Mouse (Mus musculus) embryonic stem cell, embryonic (primary cell): ENCODE measurements around the gene Tmem184a.

Source experiments
- CTCF ChIA-PET, 4 experiments: fragments of 300-600 bp in 2 of 4; fragments of 350-600 bp in 2 of 4; sonication (Branson Sonifier 250); formaldehyde crosslinking; loops; one replicate each; lab custom pipeline; 2022; ENCODE audit warnings: inconsistent platforms in 2 of 4; lab: Charles Lee
- POLR2A ChIA-PET, 4 experiments: fragments of 300-600 bp in 2 of 4; fragments of 350-600 bp in 2 of 4; sonication (Branson Sonifier 250); formaldehyde crosslinking; loops; one replicate each; lab custom pipeline; 2022; ENCODE audit warnings: antibody characterized with exemption in 4 of 4, inconsistent platforms in 1 of 4; lab: Charles Lee

Gene Tmem184a

DNA sequence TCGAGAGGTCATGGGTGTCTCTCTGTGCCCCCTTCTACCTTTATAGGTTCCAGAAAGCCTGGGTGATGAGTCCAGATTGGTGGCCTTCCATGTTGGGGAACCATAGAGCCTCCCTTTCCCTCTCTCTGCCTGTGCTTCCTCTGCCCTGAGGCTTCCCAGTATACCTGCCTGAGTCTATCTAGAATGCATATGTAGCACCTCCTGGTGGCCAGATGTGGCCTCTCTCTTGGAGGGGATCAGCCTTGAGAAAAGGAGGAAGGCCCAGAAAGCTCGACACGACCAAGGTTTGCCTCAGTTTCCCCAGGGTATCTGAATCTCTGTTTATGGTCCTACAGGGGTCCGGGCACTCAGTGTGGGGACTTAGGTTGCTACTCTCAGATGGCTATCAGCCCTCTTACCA is 916 bp downstream of the Tmem184a start:
- POLR2A ChIA-PET = interaction anchor here in 3 of 4 experiments (0.5 to 1.5 kb wide), 6 partner anchors 9 to 689 kb away, joined by 3 to 4 read pairs (median 3); no protein-coding TSS in a partner anchor
- CTCF ChIA-PET = interaction anchor here (0.5 to 2.1 kb wide), 32 partner anchors 9 to 348 kb away, joined by 3 to 11 read pairs (median 3); partner anchors contain the start of gene Ints1 (in 1 of the 4)

DNA sequence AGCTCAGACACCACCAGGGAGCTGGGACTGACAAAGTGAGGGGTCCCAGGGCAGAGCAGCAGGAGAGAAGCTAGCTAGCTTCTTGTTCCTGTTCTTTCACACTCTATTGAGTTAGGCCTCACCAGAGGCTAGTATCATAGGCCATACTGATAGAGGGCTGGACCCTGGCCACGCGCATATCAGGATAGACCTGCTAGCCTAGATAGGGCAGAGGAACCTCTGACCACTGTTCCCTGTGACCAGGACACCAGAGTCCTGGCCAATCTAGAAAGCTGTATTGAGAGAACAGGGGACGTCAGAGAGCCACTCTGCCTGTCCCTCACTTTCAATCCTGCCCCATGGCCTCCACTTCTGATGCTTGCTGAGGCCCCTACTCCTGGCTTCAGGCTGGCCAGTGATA is 1.7 kb downstream of the Tmem184a start:
- POLR2A ChIA-PET = interaction anchor here in 3 of 4 experiments (0.8 to 1.0 kb wide), 3 partner anchors 9 to 100 kb away, joined by 3 to 4 read pairs (median 4); no protein-coding TSS in a partner anchor
- CTCF ChIA-PET = interaction anchor here (0.6 to 2.1 kb wide), 29 partner anchors 8 to 732 kb away, joined by 3 to 10 read pairs (median 3); partner anchors contain the start of genes Gm26938 (in 2 of the 4) and Psmg3 (in 2 of the 4)

- CTCF ChIA-PET = interaction anchor here (0.6 to 2.1 kb wide), 17 partner anchors 8 to 732 kb away, joined by 3 to 11 read pairs (median 4); partner anchors contain the start of genes Gm26938 (in 2 of the 4) and Psmg3 (in 2 of the 4)
- POLR2A ChIA-PET = interaction anchor here in 2 of 4 experiments (0.8 to 1.0 kb wide), 2 partner anchors 8 to 100 kb away, joined by 3 to 4 read pairs; no protein-coding TSS in a partner anchor
These were observed 2.4 kb downstream of the Tmem184a start for GRCm38 (mm10) chr5:139817292-139817691.

DNA sequence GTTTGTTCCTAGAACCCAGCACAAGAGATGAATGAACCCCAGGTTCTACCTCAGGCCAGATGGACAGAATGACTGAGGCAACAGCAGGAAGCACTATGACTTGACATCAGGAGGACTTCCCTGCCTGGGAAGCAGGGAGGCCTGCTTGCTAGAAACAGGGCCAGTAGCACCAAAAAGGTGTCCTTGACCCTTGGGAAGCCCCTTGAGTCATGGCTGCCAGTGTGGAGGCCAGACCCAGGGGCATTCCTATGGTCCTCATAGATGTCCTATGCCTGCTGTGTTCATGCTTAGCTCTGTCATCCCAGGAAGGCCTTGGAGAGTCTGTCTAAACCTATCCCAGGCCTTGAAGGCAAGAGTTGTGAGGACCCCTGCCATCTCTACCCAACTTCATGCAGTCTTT is 3.3 kb downstream of the Tmem184a start:
- POLR2A ChIA-PET = no interaction called here
- CTCF ChIA-PET = interaction anchor here in 1 of 4 experiments (0.6 kb wide), 1 partner anchor 324 kb away, joined by 3 read pairs; no protein-coding TSS in a partner anchor

- POLR2A ChIA-PET = no interaction called here
- CTCF ChIA-PET = interaction anchor here in 1 of 4 experiments (0.6 kb wide), 2 partner anchors 325 to 499 kb away, joined by 3 to 5 read pairs; no protein-coding TSS in a partner anchor
These were observed 3.8 kb downstream of the Tmem184a start for GRCm38 (mm10) chr5:139815964-139816363.

DNA sequence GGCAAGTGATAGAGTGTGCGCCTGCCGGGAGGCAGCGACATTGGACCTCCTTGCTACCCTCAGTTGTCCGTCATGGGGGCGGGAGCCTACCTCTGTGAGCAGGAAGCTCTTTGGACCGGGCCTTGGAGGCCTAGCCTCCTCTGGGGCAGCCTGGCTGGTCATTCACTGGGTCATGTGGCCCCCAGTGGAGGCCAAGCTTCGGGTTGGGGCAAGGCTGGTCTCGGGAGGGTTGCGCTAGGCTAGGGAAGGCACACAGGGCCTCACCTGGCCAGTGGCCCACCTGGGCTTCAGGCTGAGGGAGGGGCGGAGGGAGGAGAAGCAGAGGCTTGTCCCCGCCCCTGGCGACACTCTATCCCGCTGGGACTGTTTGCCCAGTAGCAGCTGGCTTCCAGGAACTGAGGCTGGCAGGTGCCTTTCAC is 5.7 kb downstream of the Tmem184a start:
- ChIA-PET CTCF (interaction anchor here (0.6 to 2.6 kb wide), 6 partner anchors 10 to 575 kb away, joined by 3 to 10 read pairs (median 4); partner anchors contain the start of gene Snx8 (in 1 of the 4)), POLR2A (interaction anchor here in 2 of 4 experiments (0.6 to 1.9 kb wide), 5 partner anchors 10 to 24 kb away, joined by 3 to 9 read pairs (median 5); no protein-coding TSS in a partner anchor)

- CTCF ChIA-PET = interaction anchor here in 3 of 4 experiments (0.7 to 2.6 kb wide), 5 partner anchors 9 to 576 kb away, joined by 3 to 10 read pairs (median 4); partner anchors contain the start of genes Mrm2 (in 1 of the 3) and Snx8 (in 1 of the 3)
- POLR2A ChIA-PET = interaction anchor here in 3 of 4 experiments (0.5 to 1.9 kb wide), 6 partner anchors 8 to 1553 kb away, joined by 3 to 9 read pairs (median 5); no protein-coding TSS in a partner anchor
These were observed 6.6 kb downstream of the Tmem184a start for GRCm38 (mm10) chr5:139813126-139813490.

- CTCF ChIA-PET = interaction anchor here in 3 of 4 experiments (0.6 to 2.6 kb wide), 5 partner anchors 9 to 519 kb away, joined by 3 to 10 read pairs (median 4); partner anchors contain the start of gene Mrm2 (in 1 of the 3)
- POLR2A ChIA-PET = interaction anchor here in 3 of 4 experiments (0.6 to 1.9 kb wide), 5 partner anchors 9 to 19 kb away, joined by 3 to 9 read pairs (median 5); no protein-coding TSS in a partner anchor
These were observed 7.2 kb downstream of the Tmem184a start for GRCm38 (mm10) chr5:139812398-139813125.

DNA sequence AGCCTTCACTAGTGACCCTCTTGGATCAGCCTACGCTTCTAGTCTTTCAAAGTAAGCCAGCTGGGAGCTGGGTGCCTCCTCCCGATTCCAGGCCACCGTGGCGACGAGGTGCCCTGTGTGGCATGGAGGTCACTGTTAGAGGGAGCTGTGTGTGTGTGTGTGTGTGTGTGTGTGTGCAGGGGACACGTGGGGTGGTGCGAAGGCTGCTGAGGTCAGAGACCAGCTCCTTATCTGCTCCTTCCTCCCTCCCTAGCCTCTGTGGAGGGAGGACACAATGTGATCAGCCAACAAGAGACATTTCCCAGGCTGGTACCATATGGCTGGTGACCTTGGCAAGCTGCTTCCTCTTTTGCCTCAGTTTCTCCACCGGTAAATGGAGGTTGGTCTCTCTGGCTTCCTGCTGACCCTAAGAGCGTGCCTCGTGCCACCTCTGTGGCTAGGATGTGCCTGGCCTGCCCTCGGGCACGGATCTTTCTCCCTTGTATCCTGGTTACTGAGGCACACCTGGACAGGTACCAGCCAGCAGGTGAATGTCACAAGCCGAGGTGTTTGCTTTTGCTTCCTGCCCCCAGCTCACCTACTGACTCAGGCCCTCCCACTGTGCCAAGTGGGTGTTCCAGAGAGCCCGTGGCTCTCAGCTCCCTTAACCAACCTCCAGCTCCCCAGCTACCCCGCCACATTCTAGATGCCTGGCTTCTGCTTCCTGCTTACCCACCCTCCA is 7.9 kb downstream of the Tmem184a start:
- ChIA-PET POLR2A (interaction anchor here in 1 of 4 experiments (1.2 to 1.8 kb wide), 2 partner anchors 10 to 24 kb away, joined by 3 to 7 read pairs; no protein-coding TSS in a partner anchor), CTCF (interaction anchor here in 2 of 4 experiments (0.6 to 2.6 kb wide), 3 partner anchors 8 to 470 kb away, joined by 4 to 10 read pairs (median 6); no protein-coding TSS in a partner anchor)

GRCm38 (mm10) chr5:139809397-139809796 is 10.3 kb downstream of the Tmem184a start:
- ChIA-PET CTCF (interaction anchor here (0.5 to 2.1 kb wide), 22 partner anchors 8 to 1610 kb away, joined by 3 to 11 read pairs (median 4); partner anchors contain the start of genes Gm26938 (in 1 of the 4), Ints1 (in 1 of the 4) and Tmem184a (in 1 of the 4)), POLR2A (interaction anchor here (0.6 to 1.3 kb wide), 14 partner anchors 8 to 196 kb away, joined by 3 to 10 read pairs (median 3); partner anchors contain the start of genes Gm26938 (in 1 of the 4), Ints1 (in 1 of the 4) and Psmg3 (in 1 of the 4))

DNA sequence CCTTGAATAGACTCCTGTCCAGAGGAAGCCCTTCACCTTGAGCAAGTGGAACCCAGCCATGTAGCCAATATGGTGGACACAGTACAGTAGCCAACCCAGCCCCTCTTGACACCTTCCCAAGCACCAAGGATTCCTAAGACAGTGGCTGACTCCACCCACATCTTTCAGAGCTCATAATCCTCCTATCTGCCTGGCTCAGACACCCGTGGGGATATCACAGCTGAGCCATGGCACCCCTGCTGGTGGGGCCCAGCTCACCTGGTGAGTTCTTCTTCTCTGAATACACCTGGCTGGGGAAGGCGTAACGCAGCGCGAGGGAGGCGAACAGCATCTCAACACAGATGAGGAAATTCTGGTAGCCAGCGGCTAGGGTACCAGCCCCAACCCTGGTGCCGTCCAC is 13.8 kb downstream of the Tmem184a start:
- CTCF ChIA-PET = interaction anchor here (0.6 to 2.5 kb wide), 5 partner anchors 12 to 126 kb away, joined by 3 to 10 read pairs (median 3); no protein-coding TSS in a partner anchor
- POLR2A ChIA-PET = interaction anchor here in 2 of 4 experiments (0.6 to 1.3 kb wide), 6 partner anchors 9 to 128 kb away, joined by 3 to 4 read pairs (median 3); partner anchors contain the start of gene Mafk (in 1 of the 2)

DNA sequence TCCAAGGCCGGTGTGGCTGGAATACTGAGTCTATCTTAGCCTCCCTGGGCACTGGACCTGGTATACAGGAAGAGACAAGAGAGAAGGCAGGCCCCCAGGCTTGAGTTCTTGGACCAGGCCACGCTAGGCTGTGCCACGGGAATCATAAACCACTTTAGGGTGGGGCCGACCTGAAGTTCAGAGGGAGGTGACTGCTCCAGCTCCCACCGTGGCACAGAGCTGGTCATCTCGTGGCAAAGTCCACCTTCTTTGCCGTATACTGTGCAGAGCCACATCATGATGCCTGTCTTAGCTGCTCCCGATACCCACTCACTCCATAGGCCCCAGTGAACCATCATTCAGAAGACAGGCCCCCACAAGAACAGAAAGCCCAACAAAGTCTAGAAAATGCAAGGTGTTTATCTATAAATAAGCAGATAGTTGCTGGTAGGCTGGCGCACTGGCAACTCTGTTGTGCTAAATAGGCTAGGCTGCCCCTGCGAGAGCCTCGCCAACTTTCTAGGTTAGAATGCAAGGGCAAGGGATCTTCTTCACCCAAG is 15.1 kb downstream of the Tmem184a start:
- POLR2A ChIA-PET = interaction anchor here in 2 of 4 experiments (1.3 to 2.6 kb wide), 3 partner anchors 8 to 129 kb away, joined by 3 to 9 read pairs (median 4); no protein-coding TSS in a partner anchor

DNA sequence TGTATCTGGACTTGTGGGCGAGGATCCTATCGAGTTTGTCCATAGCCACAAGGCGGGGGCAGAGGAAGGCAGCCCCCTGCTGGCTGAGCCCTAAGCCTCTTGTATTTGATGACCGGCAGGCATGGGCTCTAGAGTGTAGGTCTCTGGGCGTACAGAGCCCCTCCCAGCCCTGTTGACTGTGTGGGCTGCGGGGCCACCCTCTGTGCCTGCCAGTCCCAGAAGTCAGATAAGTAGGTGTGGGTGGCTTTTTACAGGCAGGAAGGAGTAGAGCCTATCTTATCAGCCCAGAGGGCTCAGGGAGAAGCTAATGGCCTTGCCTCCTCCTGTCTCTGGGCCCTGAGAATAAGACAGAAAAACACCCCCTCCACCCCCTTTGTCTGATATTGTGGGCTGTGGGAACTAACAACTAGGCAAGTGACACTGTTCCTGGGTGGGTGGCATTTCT is 15.6 kb downstream of the Tmem184a start:
- POLR2A ChIA-PET = interaction anchor here in 1 of 4 experiments (0.8 to 2.6 kb wide), 3 partner anchors 10 to 17 kb away, joined by 3 to 9 read pairs (median 5); partner anchors contain the start of gene Mafk
- CTCF ChIA-PET = interaction anchor here (0.5 to 1.5 kb wide), 11 partner anchors 9 to 344 kb away, joined by 3 to 10 read pairs (median 3); no protein-coding TSS in a partner anchor

More for the DNA sequence above, 15.1 kb downstream of the Tmem184a start:
- CTCF ChIA-PET = interaction anchor here (0.5 to 2.5 kb wide), 8 partner anchors 9 to 344 kb away, joined by 3 to 10 read pairs (median 4); no protein-coding TSS in a partner anchor

GRCm38 (mm10) chr5:139803601-139804102 is 16.1 kb downstream of the Tmem184a start:
- POLR2A ChIA-PET = interaction anchor here in 1 of 4 experiments (0.8 to 2.6 kb wide), 3 partner anchors 10 to 17 kb away, joined by 3 to 9 read pairs (median 5); partner anchors contain the start of gene Mafk
- CTCF ChIA-PET = interaction anchor here (0.5 to 1.5 kb wide), 21 partner anchors 9 to 1618 kb away, joined by 3 to 10 read pairs (median 3); partner anchors contain the start of gene Ints1 (in 1 of the 4)

DNA sequence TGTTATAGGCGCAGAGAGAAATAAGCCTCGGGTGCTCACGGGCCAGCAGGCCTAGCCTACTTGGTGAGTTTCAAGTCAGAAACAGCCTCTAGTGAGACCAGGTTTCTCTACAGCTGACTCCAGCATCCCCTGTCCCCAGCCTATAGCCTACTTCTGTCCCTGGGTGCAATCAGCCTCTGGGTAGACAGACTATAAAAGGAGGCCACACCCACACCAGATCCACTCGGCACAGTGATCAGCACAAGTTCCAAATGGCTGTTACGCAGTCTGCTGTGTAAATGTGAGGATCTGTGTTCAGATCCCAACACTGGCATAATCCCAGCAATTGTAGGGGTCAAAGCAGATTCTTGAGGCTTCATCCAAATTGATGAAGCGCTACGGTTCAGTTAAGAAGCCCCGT is 16.6 kb downstream of the Tmem184a start:
- CTCF ChIA-PET = interaction anchor here (0.5 to 1.5 kb wide), 21 partner anchors 8 to 1617 kb away, joined by 3 to 10 read pairs (median 3); partner anchors contain the start of gene Ints1 (in 1 of the 4)
- POLR2A ChIA-PET = interaction anchor here in 1 of 4 experiments (0.8 to 2.6 kb wide), 3 partner anchors 9 to 18 kb away, joined by 3 to 9 read pairs (median 5); partner anchors contain the start of gene Mafk

DNA sequence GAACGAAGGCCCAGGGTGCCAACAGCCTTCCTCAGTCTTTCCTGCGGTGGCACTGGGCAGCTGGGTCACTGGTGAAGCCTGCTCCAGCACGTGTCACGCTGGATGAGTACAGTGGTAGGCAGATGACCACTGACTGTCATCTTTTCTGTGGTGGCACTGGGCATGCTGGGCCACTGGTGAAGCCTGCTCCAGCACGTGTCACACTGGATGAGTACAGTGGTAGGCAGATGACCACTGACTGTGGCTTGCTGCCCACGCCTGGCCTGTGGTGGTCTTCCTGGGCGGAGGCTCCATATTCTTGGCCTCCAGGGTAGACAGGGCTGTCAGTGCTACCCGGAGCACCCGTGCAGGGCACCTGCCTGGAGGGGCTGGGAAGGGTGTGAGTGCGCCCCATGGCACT is 17.8 kb downstream of the Tmem184a start:
- ChIA-PET CTCF (no interaction called here), POLR2A (interaction anchor here in 1 of 4 experiments (1.9 to 2.6 kb wide), 2 partner anchors 8 to 10 kb away, joined by 5 to 9 read pairs; partner anchors contain the start of gene Mafk)
